Mouse (Mus musculus) pancreas, adult 10 weeks (tissue): Measurements from ENCODE around the gene Acoxl. TPM values are rescaled to one million over a fixed set of nuclear protein-coding genes. Genes with fewer than 3 reads are reported as not detected.

ENCODE experiments used
- polyA plus RNA-seq: library from polyadenylated mRNA; stranded (reverse); fragments of 350-450 nt; fragmentation: Illumina TruSeq; extraction: RNeasy Lipid Tissue Mini Kit (QIAGEN cat#74804); gene quantifications from one replicate; pipeline ENCODE4 v1.2.3, GENCODE M21; 2015; ENCODE audit warnings: low read depth, low replicate concordance; ENCODE audit not compliant: insufficient read depth

The Acoxl gene
- not detected for polyA plus RNA-seq

GRCm38 (mm10) chr2:127838576-127838975 lies at the start of gene Acoxl:
Acoxl (plus strand) TSS chr2:127838876.

GRCm38 (mm10) chr2:127791919-127792603 lies 46.6 kb upstream of the Acoxl start, which contains the start of gene Mtln:
Mtln (minus strand) TSS chr2:127792488.

GRCm38 (mm10) chr2:127831401-127832102 lies 7.1 kb upstream of the Acoxl start, which contains the start of gene Bub1:
Bub1 (minus strand) TSS chr2:127831865.

GRCm38 (mm10) chr2:128125635-128126470 lies 287.2 kb downstream of the Acoxl start, which contains the start of gene Bcl2l11:
Bcl2l11 (plus strand) TSS chr2:128126038.

Other genes starting within 250 kb of the Acoxl start
- 2.6 TPM for gene Mal, start 182.2 kb upstream of the Acoxl start, polyA plus RNA-seq
- 4.6 TPM for gene Mall, start 108.9 kb upstream of the Acoxl start, polyA plus RNA-seq
- 5.9 TPM for gene Nphp1, start 50.0 kb upstream of the Acoxl start, polyA plus RNA-seq
- gene Mtln, start 46.4 kb upstream of the Acoxl start, polyA plus RNA-seq = 5.8 TPM
- gene Bub1, start 7.0 kb upstream of the Acoxl start, polyA plus RNA-seq = not detected